Mouse (Mus musculus): ENCODE results near the gene Gzmk. TPM values are rescaled to one million over a fixed set of nuclear protein-coding genes. Genes with fewer than 3 reads are reported as not detected.
A peak's percentile ranks its signal among the peaks of the same experiment; 100 is the strongest.
"Not testable (repeated sequence)": the region's sequence is repeated elsewhere in the genome, so short reads cannot be mapped to it uniquely, and the experiment has no call there.

Gzmk gene
- total RNA-seq (2015; ENCODE audit: low replicate concordance) (not detected in 2 replicates), total RNA-seq (2017; ENCODE audit: low replicate concordance) (not detected in 2 replicates)

DNA sequence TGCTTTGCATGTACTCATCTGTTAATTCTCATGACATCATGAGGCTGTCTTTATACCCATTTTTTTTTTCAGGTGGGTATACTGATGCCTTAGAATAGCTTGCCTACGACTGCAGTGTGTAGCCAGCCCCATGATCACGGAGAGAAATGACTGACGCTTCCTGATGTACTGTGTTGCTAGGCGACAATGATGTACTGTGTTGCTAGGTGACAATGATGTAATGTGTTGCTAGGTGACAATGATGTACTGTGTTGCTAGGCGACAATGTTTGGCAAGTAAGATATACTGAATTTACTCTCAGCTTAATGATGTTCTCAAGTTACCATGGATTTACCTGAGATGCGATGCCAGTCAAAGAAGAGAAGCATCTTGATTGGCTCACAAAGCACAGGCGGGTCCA lies at the start of gene Gzmk:
Gene Gzmk, minus strand, starts transcription at position 98 of the 400 bp plus-strand sequence.
- ATAC-seq (replicated peaks; ENCODE audit: low FRiP score, poor library complexity, severe bottlenecking) = no peak

DNA sequence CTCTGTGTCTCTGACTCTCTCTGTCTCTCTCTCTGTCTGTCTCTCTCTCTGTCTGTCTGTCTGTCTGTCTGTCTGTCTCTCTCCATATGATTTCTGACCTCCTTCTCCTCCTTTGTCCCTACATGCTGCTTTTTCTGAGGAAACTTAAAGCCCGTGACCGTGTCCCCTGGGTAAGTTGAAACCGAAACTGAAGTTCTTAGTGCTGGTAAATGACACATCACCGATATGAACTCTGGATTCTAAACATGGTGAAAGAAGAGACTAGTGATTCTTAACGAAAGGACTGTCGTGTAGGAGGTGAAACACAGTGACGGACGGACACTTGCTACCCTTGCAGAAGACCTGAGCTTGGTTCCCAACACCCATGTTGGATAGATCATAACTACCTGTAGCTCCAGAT lies 45.5 kb upstream of the Gzmk start:
- no peak for ATAC-seq (replicated peaks; ENCODE audit: low FRiP score, poor library complexity, severe bottlenecking)

DNA sequence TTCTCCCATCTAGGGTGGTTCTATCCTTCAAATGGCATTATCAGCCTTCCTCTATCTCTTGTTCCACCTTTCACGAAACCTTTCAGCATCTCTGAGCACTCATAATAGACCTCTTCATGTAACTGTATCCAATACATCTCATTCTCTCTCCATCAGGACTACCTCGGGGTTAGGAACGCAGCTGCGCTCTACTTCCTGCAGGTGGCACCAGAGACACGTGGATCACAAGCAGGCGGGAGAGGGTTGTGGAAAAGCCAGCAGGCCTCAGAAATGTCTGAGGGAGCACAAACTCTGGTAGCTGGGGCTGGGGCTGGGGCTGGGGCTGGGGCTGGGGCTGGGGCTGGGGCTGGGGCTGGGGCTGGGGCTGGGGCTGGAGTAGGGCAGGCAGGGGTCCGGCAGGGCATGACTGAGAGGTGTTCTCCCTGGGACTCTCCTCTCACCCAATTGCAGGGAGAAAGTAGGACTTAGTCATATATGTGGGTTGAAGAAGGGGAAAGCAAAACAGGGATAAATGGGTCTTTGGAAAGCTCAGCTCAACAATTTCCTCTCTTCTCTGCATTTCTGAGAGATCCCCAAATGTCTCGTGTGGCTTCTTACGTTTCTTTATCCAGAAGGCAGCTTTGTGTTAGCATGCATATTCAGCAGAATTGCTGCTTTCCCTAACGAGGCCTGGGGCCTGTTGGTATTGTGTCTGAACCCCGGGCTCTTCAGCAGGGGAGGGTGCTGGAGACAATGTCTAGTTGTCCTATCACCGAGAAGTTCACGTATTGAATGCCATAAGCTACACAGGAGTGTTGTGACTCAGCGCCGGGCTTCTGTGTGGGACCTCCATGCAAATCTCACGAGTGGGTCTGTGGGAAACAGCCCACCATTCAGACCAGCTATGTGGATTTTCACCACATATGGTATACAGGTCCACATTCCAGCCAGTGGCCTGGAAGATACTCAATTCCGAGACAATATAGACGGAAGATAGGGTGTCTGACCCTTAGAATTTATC lies 44.4 kb upstream of the Gzmk start:
- no peak for ATAC-seq (replicated peaks; ENCODE audit: low FRiP score, poor library complexity, severe bottlenecking)

DNA sequence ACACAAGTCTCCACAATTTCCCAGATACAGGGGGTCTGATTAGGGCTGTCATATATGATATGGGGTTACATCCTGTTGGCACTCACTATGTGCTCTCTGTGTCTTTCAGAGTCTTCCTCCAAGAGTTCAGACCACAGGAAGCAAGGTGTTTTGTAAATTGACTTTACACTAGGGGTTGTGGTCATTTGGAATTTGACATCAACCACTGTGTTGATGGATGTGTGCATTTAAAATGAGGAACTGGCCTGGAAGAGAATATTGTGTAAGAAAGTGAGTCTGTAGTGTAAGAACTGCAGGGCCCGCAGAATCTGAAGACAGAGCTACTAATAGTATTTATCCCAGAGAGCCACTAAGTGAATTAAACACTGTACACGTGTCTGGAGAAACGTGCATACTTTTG lies 41.5 kb upstream of the Gzmk start:
- ATAC-seq (replicated peaks; ENCODE audit: low FRiP score, poor library complexity, severe bottlenecking) = no peak

DNA sequence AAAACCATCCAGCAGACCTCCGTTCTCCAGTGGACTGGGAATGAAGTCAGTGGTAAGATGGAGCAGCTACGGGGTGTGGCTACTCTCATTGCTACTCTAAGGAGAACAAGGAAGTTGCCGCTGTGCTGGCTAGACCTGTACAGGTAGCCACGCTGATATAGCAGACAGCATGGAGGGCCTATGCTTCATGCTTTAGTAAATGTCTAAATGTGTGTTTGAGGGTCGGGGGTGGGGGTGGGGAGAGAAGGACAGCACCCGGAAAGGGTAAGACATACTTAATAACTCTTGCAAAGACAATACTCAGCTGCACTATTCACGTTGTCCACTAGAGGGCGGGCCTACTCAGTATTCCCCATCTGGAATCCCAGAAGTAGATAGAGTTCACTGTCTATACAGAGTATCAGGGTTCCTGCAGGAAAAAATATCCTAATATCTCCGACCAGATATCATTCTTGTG lies 40.8 kb upstream of the Gzmk start:
- ATAC-seq (replicated peaks; ENCODE audit: low FRiP score, poor library complexity, severe bottlenecking) = peak; percentile 75

DNA sequence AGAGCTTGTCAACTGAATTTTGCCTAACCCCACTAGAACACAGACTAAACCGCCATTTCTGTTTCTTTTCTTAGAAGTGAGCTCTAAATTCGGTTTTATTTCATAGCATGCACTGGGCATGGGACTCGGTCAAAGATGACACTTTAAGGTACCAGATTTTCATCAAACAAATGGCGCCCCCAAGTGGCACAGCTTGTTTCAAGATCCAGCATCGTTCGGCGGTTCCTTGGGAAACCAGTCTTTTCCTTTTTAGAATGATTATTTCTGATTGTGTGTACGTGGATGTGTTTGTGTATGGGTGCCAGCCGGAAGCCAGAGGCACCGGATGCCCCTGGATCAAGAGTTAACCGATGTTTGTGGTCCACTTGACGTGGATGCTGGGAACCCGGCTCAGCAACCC lies 39.5 kb upstream of the Gzmk start:
- ATAC-seq (replicated peaks; ENCODE audit: low FRiP score, poor library complexity, severe bottlenecking) = no peak

DNA sequence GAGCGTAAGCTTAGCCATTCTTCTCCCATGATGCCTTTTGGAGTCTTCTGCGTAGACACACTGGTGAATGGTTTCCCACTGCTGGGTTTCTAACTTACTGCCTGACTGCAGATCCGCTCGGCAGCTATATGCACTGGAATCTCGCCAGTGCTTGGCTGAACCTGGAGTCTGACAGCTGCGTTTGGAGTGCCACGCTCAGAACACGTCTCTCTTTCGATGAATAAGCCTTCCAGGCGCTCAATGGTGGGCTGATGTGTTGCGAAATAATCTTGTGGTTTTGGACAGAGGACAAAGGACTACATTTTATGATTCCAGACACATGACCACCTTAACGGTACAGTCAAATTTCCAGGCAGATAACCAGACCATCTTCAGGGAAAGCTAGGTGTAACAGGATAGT lies 37.1 kb upstream of the Gzmk start:
- ATAC-seq (replicated peaks; ENCODE audit: low FRiP score, poor library complexity, severe bottlenecking) = no peak

DNA sequence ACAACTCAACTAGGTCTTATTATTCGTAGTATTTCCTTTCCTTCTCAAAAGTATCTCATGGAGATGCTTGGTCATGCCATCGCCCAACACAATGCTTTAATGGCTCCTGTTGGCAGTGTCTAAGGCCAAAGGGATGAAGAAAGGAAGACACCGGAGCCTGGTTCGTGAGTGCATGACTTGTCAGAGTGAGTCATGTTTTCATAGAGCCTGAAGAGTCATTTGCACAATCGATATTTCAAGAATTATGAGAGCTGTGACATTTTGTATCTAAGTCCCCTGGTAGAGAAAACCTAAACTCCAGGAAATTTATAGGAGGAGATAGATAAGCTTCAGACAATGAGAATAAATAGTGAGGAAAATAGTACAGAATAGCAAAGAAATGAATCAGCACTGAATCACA lies 33.5 kb upstream of the Gzmk start:
- ATAC-seq (replicated peaks; ENCODE audit: low FRiP score, poor library complexity, severe bottlenecking) = no peak

DNA sequence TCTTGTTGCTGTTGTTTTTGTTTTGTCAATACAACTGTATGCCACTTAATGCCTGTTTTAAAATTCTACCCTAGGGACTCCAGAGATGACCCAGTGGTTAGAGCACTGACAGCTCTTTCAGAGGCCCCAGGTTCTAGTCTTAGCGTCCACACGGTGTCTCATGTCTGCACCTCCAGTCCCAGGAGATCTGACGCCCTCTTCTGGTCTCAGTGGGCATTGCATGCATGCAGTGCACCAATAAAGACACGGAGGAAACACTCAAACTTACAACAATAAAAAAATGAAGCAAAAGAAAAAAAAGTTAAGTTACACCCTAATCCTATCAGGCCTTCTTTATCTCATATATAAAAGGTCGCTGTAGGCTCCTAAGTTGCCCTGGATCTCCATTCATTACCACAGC lies 31.5 kb upstream of the Gzmk start:
- ATAC-seq (replicated peaks; ENCODE audit: low FRiP score, poor library complexity, severe bottlenecking) = no peak

DNA sequence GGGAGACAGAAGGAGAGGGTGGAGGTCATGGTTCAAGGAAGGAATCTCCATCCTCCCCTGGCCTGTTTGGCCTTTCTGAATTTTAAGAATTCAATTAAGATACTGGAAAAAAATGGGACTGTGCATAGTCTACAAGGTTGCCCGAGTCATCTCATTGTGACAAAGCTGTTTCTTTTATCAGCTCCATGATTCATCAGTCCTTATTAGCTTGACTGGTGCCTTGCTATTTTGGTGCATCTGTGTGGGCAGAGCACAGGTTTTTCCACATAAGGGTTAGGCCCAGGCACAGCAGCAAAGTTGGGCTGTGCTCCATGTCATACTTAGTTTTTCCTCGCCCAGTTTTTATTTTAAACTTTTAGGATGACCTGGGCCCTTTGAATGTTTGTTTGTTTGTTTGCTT lies 31.1 kb upstream of the Gzmk start:
- ATAC-seq (replicated peaks; ENCODE audit: low FRiP score, poor library complexity, severe bottlenecking) = no peak

DNA sequence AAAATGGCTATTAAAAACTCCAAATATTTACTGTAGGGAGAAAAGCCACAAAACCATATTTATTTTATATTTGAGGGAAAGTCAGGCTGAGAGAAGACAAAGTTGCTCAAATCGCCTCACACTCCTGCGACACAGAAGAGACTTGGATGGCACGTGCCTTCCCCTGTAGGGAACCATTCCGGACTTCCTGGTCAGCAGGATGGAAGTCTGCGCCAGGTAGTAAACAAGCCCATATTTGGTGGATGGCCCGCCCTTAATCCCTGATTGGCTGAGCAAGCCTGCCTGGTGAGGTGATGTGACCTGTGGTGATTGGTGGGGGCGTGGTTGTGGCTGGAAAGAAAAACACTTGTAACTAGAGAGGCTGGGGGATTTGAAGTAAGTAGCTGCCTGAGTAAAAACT lies 26.9 kb upstream of the Gzmk start:
- not testable (repeated sequence) for ATAC-seq (replicated peaks; ENCODE audit: low FRiP score, poor library complexity, severe bottlenecking)

DNA sequence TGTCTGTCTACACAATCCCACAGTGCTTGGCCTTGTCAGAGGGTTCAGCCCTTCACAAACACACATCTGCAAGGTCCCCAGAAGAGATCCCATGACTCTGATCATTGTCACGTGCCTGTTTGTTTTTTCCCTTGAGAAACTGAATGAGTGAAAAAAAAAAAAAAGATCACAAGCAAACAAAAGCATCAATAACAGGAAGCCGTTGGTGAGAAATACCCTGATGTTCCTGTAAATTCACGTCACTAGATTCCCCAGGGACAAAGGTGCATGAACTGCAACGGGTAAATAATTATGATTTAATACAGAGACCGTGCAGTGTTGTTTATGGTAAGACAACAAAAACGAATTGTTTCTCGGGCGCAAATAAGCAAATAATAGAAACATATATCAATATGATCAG lies 19.3 kb upstream of the Gzmk start:
- no peak for ATAC-seq (replicated peaks; ENCODE audit: low FRiP score, poor library complexity, severe bottlenecking)

DNA sequence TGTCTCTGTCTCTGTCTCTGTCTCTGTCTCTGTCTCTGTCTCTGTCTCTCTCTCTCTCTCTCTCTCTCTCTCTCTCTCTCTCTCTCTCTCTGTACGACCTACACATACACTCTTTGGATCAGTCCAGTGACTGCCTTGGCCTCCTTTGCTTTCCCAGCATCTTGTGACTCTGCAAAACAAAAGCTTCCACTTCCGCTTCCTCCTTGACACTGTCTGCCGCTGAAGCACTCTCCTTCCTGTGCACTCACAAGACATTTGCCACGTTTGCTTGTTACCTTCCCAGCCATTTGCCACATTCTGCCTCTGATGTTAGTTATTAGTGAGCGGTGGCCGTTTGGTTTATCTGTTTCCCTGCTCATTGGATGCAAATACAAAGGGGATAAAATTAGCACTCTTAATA lies 16.4 kb upstream of the Gzmk start:
- ATAC-seq (replicated peaks; ENCODE audit: low FRiP score, poor library complexity, severe bottlenecking) = no peak

DNA sequence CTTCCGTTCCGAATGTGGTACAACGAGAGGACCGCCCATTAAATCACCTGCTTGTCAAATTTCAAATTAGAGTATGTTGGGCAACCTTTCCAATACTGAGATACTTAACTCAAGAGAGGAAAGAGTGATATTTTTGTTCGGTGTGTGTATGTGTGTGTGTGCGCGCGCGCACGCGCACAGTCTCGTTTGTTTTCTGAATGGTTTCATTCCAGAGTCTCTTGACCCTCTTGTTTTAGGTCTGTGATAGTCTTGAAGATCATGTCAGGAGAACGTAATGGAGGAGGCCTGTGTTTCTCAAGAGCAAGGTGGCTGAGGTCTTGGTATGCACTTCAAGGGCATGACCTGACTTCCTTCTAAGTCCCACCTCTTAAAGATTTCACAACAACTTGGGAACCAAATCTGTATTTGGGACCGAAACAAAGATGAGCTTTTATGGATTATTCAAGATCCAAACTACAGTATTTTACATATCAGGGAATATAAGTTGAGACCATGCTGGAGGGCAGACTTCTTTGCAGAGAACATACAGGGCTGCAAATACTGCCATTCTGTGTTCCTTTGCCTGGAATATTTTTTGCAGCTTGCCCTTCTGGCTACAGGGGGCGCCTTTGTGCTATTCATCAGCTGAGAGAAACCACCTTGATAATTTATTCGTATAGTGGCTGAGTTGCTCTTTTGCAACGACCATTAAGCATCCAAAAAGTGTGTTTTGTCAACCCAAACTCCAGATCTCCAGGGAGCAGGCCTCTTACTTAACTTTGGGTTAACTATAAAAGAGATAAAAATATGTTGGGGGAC lies 2.2 kb upstream of the Gzmk start:
- no peak for ATAC-seq (replicated peaks; ENCODE audit: low FRiP score, poor library complexity, severe bottlenecking)

DNA sequence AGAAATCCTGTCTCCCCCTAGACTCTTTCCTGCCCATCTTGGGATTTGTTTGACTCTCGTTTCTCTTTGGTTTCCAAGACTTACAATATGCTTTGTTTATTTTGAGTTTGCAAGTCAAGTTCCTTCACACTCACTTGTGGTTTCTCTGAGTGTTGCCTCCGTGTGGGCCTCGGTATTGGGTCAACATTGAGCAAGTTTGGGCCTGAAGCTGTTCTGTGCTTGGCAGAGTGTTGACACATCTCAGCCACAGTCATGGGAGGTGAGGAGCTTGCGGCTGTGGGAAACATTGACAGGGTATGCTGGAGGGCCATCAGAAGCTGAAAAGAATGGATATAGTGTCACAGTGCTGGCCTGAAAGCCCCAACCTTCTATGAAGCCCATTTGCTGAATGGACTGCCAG lies 1.4 kb upstream of the Gzmk start:
- no peak for ATAC-seq (replicated peaks; ENCODE audit: low FRiP score, poor library complexity, severe bottlenecking)

DNA sequence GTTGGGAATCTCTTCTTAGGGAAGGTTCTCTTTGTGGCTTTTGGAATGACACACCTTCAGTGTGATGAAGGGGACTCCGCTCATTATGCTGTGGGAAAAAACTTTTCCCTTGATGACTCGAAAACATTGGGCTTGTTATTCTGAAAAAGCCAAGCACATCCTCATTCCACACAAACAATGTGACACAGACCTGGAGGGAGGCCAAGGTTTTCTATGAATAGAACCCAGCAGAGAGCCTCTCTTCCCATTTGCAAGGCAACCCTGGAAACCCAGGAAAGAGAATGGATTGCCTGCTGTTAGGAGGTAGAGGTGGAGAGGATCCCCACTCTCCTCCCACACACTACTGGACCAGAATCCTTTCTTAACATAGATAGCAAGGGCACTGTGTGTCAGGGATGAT lies 1.6 kb downstream of the Gzmk start:
- ATAC-seq (replicated peaks; ENCODE audit: low FRiP score, poor library complexity, severe bottlenecking) = no peak

DNA sequence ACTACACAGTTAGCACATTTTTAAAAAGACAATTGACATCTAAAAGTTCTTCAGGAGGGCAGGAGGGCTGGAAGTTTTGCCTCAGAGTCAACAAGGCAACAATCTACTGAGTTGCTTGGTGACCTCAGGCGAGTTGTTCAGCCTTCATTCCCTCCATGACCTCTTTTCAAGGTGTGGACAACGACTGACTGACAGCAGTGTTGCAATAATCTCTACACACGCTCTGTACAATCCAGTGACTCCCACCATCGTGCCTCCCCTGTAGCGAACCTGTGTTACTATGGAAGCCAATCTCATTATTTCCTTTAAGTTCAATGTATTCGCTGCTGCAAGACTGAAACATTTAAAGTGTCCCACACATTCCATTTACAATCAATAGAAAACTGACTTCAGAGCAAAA lies 3.9 kb downstream of the Gzmk start:
- no peak for ATAC-seq (replicated peaks; ENCODE audit: low FRiP score, poor library complexity, severe bottlenecking)

DNA sequence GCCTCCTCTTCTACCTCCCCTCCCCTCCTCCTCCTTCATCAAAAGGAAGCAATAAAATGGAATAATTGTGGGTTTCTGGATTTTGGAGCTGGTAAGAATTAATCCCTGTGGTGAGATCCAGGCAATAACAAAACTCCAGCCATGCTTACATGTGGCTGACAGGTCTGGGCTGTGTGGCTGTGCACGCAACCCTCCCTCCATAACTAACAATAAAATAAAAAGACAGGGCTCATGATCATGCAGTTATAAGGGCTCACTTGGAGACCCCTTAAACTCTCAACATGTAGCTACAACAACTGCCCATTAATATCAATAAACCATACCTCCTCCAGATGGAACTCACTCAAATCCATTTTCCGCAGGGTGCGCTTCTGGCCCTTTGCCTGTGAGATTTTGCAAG lies 11.8 kb downstream of the Gzmk start:
- ATAC-seq (replicated peaks; ENCODE audit: low FRiP score, poor library complexity, severe bottlenecking) = no peak

DNA sequence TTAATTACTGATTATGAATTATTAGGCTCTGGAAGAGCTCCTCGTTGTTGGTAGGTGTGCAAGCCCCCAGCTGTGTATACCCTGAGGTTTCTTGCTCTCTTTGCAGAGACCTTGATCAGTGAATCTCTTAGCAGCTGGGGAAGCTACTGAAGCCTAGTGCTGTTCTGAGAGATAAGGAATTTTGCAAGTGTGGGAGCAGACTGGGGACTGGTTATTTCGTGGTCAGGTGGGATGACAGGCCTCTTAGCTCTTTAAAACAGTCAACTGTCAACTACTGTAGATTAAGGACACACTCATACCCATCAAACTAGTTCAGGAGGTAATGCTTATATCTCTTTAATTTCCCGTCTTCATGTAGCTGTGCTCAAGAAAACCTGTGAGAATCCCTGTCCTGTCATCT lies 13.3 kb downstream of the Gzmk start:
- no peak for ATAC-seq (replicated peaks; ENCODE audit: low FRiP score, poor library complexity, severe bottlenecking)

DNA sequence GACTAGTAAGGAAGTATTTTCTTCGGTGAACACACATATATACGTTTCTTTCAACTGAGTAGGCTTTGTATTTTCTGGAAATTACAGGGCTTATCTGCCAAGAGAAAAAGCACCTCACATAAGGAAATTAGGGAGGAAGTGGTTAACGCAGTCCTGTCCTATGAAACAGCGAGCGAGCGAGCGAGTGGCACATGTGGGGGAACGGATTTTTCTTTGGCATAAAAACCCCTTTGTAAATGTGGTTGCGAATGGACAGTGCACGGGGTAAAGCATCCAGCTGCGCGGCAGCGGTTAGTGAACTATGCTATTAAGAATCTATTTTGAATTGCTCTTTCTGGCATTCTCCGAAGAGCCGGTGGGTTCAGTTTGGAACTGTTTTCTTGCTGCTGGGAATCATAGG lies 14.4 kb downstream of the Gzmk start:
- no peak for ATAC-seq (replicated peaks; ENCODE audit: low FRiP score, poor library complexity, severe bottlenecking)

DNA sequence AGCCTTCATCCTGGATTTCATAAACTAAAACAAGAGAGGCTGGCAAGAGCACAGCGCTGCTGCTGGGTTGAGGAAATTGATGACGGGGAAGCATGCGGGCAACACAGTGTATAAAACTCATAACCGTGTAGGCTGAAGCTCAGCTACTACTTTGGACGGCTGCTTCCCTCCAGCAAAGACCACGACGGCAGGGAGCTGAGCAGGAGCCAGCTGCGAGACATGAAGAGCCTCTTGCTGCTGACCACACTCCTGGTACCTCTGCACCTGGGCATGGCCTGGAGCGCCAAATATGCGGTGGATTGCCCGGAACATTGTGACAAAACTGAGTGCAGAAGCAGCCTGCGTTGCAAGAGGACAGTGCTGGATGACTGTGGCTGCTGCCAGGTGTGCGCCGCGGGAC lies 16.1 kb downstream of the Gzmk start, which contains the start of gene Esm1:
Gene Esm1, plus strand, starts transcription at position 36 of the 400 bp plus-strand sequence.
- no peak for ATAC-seq (replicated peaks; ENCODE audit: low FRiP score, poor library complexity, severe bottlenecking)
